Mouse (Mus musculus): ENCODE measurements at regions not wholly inside any gene's neighbourhood (a gene's known extent, or its start where the extent isn't known, plus 50 kb on each side); places are given as distances from the start of the nearest gene placed in this dataset.

DNA sequence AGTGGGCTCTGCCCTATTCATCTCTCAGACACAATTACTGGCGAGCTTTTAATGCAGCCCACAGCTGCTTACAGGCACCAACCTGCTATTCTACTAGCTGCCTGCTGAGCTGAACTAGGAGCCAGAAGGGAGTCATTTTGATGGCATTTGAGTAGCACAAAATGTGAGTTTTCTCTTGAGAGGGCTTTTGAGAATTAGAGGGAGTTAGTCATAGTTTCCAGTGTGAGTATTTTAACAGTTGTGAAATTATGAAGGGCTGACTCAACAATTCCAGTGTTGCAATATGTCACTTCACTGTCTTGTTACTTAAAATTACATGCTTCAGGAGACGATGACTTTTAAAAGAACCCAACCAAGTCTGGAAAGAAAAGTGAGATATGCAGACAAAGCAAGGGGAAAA is 54.4 kb upstream of the Ly86 start:
- no peak for TF ChIP-seq GATA1 (IDR thresholded peaks at IDR 0.05; ENCODE audit: borderline replicate concordance, low read length)
- no peak for TF ChIP-seq CTCF (IDR thresholded peaks at IDR 0.05; ENCODE audit: low read depth, low read length)
- TF ChIP-seq TAL1 (conservative IDR thresholded peaks at IDR 0.05; ENCODE audit: low read depth, low read length) = no peak
